8 mouse cellular contexts compared by ENCODE assay signal in genomic region chr6:77011001-77011400, GRCm38 (mm10).
"Had no signal": no experiment of that assay in that cellular context is flagged by ENCODE, and none has a peak within 500 bp of the region (broad histone marks: within the 10 kb centered on the region; RNA-seq: fewer than 3 reads in every experiment).

No protein-coding gene starts in this region.

- DNase-seq: kidney, adult 8-10 months; kidney, postnatal 10 days; kidney, postnatal 36 days; left cerebral cortex, postnatal 4 days; liver, postnatal 0 days; lung, embryonic 14.5 days; right cerebral cortex, adult 18-20 months; thymus, postnatal 25 days had no signal
